Mouse (Mus musculus) G1E (cell line): ENCODE data around the gene Cox6b2.

Experiments used
- CTCF ChIP-seq: IDR thresholded peaks from 2 replicates; pipeline ENCODE4 v1.5.1; 2012; ENCODE audit warnings: low read depth, low read length, inconsistent platforms, mixed read lengths
- GATA1 ChIP-seq: IDR thresholded peaks from 2 replicates; pipeline ENCODE4 v1.6.1; 2012; ENCODE audit warnings: borderline replicate concordance, low read length, inconsistent platforms, mixed read lengths

DNA sequence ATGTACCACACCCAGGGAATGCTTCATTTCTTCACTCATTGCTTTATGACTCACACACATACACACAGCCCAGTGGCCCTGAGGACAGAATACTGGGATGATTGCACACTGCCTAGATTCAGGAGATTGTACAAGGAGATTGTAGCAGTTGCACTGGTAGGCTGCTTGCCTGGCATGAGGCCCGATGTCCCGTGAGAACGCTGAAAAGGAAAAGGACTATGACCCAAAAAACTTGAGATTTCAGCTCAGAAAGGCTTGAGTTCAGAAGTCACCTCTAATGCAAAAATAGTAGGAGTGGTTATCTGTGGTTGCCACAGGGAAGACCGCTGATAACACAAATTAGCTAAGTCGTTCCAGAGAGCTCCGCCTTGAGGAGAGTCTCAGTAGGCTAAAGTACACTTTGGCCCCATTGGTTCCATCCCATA is 19.9 kb downstream of the Cox6b2 start:
- TF ChIP-seq GATA1 (no peak), CTCF (no peak)
